Mouse (Mus musculus) myocyte (in vitro differentiated cells): ENCODE data around the gene Capn11.

Source experiments
- POLR2A ChIP-seq: IDR thresholded peaks from one replicate; pipeline ENCODE4 v1.6.1; 2011; ENCODE audit warnings: low read depth, mild to moderate bottlenecking, control low read depth, moderate library complexity; ENCODE audit not compliant: insufficient read length
- REST ChIP-seq: IDR thresholded peaks from one replicate; pipeline ENCODE4 v1.6.1; 2011; ENCODE audit warnings: mild to moderate bottlenecking, control low read depth, moderate library complexity; ENCODE audit not compliant: insufficient read depth, insufficient read length
- USF1 ChIP-seq: IDR thresholded peaks from one replicate; pipeline ENCODE4 v1.6.1; 2011; ENCODE audit warnings: low read depth, mild to moderate bottlenecking, control low read depth, moderate library complexity

DNA sequence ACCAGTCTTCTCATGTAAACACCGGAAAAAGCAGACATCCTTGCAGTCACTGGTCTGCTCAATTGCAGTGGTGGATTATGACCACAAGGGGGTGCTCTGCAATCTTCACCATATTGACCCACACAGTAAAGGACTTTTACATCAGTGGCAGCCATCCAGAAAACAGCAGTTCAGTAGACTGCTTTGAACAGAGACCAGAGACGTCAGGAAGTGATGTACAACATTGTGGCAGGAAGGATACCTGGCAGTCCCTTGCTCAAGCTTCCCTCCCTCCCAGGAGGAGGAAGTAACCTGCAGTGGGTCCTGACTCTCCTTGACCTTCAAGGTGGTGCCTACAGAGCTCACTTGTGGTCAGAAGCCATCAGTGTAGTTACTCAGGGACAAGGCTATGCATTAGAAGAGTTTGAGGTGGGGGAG lies 77.5 kb downstream of the Capn11 start:
- TF ChIP-seq REST (no peak), USF1 (no peak), POLR2A (no peak)
